Mouse (Mus musculus) lung, embryonic 14.5 days (tissue): ENCODE results near the gene H2-Eb1. TPM values are rescaled to one million over a fixed set of nuclear protein-coding genes. Genes with fewer than 3 reads are reported as not detected.
A peak's percentile ranks its signal among the peaks of the same experiment; 100 is the strongest.

Source experiments
- ATAC-seq: fragments of 200-750 bp; cut with Nextera tagmentation; 2 replicates; pipeline ENCODE4 v1.8.0; 2017; ENCODE audit warnings: mild to moderate bottlenecking, moderate TSS enrichment, moderate library complexity; ENCODE audit not compliant: insufficient read depth
- DNase-seq: peaks from one replicate; pipeline ENCODE4 v3.0.0-alpha.2; 2015
- H3K27ac ChIP-seq: fragments of 300-500 bp; sonication (generic); 2 replicates; pipeline ENCODE4 v1.5.1; 2014; ENCODE audit warnings: low read depth, mild to moderate bottlenecking, moderate library complexity
- H3K27me3 ChIP-seq: fragments of 300-500 bp; sonication (generic); 2 replicates; pipeline ENCODE4 v1.6.1; 2014; ENCODE audit warnings: low read length, control low read depth; ENCODE audit not compliant: insufficient read depth
- H3K36me3 ChIP-seq: fragments of 300-500 bp; sonication (generic); 2 replicates; pipeline ENCODE4 v1.6.1; 2014; ENCODE audit warnings: control low read depth; ENCODE audit not compliant: insufficient read depth
- H3K4me1 ChIP-seq: fragments of 300-500 bp; sonication (generic); 2 replicates; pipeline ENCODE4 v1.6.1; 2014; ENCODE audit warnings: antibody characterized with exemption, control low read depth; ENCODE audit not compliant: insufficient read depth
- H3K4me2 ChIP-seq: fragments of 300-500 bp; sonication (generic); 2 replicates; pipeline ENCODE4 v1.6.1; 2014; ENCODE audit warnings: mild to moderate bottlenecking
- H3K4me3 ChIP-seq: fragments of 300-500 bp; sonication (generic); 2 replicates; pipeline ENCODE4 v1.5.1; 2014; ENCODE audit warnings: low read depth, low read length
- H3K9ac ChIP-seq: fragments of 300-500 bp; sonication (generic); 2 replicates; pipeline ENCODE4 v1.6.1; 2014
- H3K9me3 ChIP-seq: fragments of 300-500 bp; sonication (generic); 2 replicates; pipeline ENCODE4 v1.6.1; 2016; ENCODE audit warnings: low read depth, low read length, control low read depth
- CTCF ChIP-seq: IDR thresholded peaks from 2 replicates; pipeline ENCODE4 v1.5.1; 2016; ENCODE audit warnings: antibody characterized with exemption, low read depth
- WGBS: fragments of 180-500 bp; shearing (Covaris S2); extraction: QIAGEN DNeasy Blood & Tissue Kit; methylation state at CpG from one replicate; pipeline ENCODE4 v1.1.7; 2014; 5-methylcytosine and 5-hydroxymethylcytosine counted together
- polyA plus RNA-seq: library from polyadenylated mRNA; unstranded; fragments of >200 nt; fragmentation: Nextera tagmentation; extraction: Ambion mirVana; gene quantifications from 2 replicates; pipeline ENCODE4 v1.2.1, GENCODE M21; 2014

The H2-Eb1 gene
- polyA plus RNA-seq, 1 experiment from 2014 or later, result 2.3 TPM

DNA sequence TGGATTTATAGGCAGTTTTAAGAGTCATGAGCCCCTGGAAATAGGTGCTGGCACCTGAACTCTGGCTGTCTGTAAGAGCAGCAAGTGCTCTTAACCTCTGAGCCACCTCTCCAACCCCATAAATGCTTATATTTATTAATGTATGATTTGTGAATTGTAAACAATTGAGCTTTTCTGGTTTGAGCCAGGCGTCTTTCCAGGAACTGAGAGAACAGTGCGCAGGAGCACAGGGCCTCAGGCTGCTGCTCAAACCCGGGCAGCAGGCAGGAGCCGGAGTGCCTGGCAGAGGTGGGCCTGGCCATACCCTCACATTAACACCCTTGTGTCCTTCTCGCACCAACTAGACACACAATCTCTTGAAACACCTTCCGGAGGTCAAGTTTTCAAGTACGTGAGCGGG, 5.6 kb upstream of the H2-Eb1 start:
- WGBS, result 75% methylated on average over 8 of the region's 8 CpGs
- Histone ChIP-seq H3K9ac (no peak overlapping the region), H3K4me1 (no peaks in the 10 kb centered on the region), H3K4me2 (no peak overlapping the region), H3K27me3 (no peaks in the 10 kb centered on the region), H3K36me3 (no peaks in the 10 kb centered on the region), H3K9me3 (no peaks in the 10 kb centered on the region), H3K27ac (no peak overlapping the region), H3K4me3 (no peak overlapping the region)
- no peak for ATAC-seq
- DNase-seq, result no peak
- no peak for TF ChIP-seq CTCF

DNA sequence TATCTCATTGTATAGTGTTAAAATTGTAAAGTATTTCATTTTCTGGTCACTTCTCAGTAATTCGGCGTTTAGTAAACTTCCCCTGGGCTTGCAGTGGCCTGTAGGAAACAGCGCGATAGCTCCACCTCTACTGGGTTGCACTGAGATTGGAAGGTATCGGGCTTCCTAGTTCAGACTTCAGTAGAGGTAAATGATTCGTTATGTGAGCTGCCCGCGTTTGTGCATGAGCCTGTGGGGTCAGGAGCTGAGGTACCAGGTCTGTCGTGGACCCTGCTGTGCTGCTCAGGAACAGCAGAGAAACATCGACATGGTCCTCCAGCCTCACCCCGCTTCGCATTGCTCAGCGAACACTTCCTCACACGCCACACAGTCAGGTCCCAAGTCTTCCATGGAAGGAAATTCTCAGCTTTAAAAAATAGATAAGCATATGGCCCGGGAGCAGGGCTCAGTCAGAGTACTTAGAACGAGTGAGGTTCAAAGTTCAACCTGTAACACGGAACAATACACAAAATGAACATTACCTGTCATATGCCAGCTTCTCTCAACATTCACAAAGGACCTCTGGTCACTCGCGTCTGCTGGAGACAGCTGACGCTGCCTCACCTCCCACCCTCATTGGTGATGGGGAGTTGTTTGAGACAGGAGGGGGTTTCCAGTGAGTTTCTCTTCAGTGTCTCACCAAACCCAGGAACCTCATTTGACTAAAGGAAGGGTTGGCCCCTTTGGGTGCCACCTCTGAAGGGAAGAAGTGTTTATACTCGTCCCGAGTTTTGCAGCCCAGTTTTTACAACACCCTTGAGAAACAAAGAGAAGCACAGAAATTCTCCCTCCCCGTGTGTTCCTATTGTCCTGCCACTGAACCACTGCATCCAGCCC, 4.7 kb upstream of the H2-Eb1 start:
- Histone ChIP-seq H3K27ac (no peak overlapping the region), H3K4me3 (no peak overlapping the region), H3K4me2 (no peak overlapping the region), H3K36me3 (no peaks in the 10 kb centered on the region), H3K27me3 (no peaks in the 10 kb centered on the region), H3K9ac (no peak overlapping the region), H3K4me1 (no peaks in the 10 kb centered on the region), H3K9me3 (no peaks in the 10 kb centered on the region)
- WGBS, result 65% methylated on average over 23 of the region's 23 CpGs
- ATAC-seq (no peak), DNase-seq (no peak)
- TF ChIP-seq CTCF, result no peak

DNA sequence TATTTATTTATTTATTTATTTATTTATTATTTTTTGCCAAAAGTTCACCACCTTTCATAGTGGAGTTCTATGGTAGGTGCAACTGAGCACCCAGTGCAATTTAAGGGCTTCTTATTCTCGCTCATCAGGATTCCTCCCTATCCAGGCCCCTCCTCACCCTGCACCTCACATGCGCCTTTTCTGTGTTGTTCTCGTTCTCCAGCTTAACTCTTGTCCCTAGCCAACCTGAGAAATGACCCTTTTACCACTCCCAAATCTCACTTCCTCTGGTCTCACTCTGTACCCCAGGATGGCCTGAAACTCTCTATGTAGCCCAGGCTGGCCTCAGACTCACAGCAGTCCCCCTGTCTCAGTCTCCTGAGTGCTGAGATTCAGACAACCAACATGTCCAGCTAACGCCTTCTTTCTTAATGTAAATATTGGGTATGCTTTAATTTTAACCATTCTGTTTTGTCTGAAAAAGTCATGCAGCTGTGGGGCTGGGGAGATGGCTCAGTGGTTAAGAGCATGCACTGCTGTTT, 3.9 kb upstream of the H2-Eb1 start:
- DNase-seq (no peak), ATAC-seq (no peak)
- Histone ChIP-seq H3K36me3 (no peaks in the 10 kb centered on the region), H3K4me2 (no peak overlapping the region), H3K9me3 (no peaks in the 10 kb centered on the region), H3K4me3 (no peak overlapping the region), H3K4me1 (no peaks in the 10 kb centered on the region), H3K9ac (no peak overlapping the region), H3K27me3 (no peaks in the 10 kb centered on the region), H3K27ac (no peak overlapping the region)
- no peak for TF ChIP-seq CTCF
- 89% methylated on average over 4 of the region's 4 CpGs for WGBS

DNA sequence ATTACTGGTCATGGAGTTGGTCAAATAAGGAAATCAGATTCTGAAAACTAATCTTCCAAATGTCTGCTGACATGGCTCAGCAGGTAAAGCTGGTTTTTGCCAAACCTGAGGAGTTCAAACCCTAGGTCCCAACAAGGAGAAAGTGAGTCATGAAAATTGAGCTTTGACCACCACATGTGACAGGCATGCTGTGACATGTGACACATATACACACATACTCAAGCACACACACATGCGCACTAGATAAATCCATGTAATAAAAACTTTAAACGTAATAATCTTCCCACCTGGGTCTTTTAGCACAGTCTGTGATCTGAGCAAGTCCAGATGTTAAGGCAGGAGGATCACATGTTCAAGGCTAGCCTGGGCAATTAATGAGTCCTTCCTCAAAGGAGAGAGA, 1.9 kb upstream of the H2-Eb1 start:
- no peak overlapping the region for H3K27ac ChIP-seq
- H3K4me3 ChIP-seq, result no peak overlapping the region
- no peaks in the 10 kb centered on the region for H3K36me3 ChIP-seq
- H3K27me3 ChIP-seq, result no peaks in the 10 kb centered on the region
- no peaks in the 10 kb centered on the region for H3K4me1 ChIP-seq
- WGBS, result 81% methylated on average over 2 of the region's 2 CpGs
- no peak for ATAC-seq
- H3K9me3 ChIP-seq, result no peaks in the 10 kb centered on the region
- H3K9ac ChIP-seq, result no peak overlapping the region
- no peak for TF ChIP-seq CTCF
- no peak overlapping the region for H3K4me2 ChIP-seq
- no peak for DNase-seq

DNA sequence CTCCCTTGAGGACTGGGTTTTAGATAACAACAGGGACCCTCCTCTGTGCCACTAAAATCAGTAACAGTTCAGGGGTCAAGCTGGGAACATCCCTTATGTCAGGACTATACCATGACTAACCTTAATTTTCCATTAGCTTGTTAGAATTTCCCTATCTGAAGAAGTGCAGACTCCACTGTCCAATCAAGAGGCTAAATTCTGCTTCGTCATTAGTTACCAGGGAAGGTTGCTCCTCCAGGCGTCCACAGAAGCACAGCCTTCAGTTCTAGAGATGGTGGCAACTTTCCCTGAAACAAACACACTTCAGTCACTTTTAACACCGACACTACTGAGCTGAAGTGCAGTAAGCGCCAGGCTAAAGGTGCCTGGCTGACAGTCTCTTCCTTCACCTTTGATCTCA, 916 bp upstream of the H2-Eb1 start:
- Histone ChIP-seq H3K4me3 (no peak overlapping the region), H3K36me3 (no peaks in the 10 kb centered on the region), H3K4me2 (no peak overlapping the region), H3K4me1 (no peaks in the 10 kb centered on the region), H3K27me3 (no peaks in the 10 kb centered on the region), H3K9ac (no peak overlapping the region), H3K27ac (no peak overlapping the region), H3K9me3 (no peaks in the 10 kb centered on the region)
- no peak for TF ChIP-seq CTCF
- ATAC-seq (peak; percentile 60; the same call in 1 of the 2 replicates), DNase-seq (peak; percentile 86)
- WGBS, result 10% methylated on average over 4 of the region's 4 CpGs

DNA sequence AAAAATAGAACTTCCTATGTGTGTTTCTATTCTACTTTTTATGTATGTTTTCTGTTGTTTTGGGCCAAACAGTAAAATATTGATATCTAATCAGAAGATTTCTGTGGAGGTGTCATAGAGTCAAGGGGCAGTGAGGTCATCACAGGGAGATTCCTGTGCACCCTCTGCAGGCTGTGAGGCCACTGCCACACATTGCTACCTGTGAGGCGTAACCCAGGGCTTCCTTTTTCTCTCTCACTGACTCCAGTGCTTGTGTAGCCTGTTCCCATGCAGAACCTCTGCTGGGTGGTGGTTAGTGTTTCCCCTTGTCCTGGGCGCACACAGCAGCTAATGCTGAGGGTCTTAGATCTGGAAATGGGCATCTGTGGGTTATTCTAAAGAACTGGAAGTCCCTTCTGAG, 740 bp downstream of the H2-Eb1 start:
- Histone ChIP-seq H3K4me2 (no peak overlapping the region), H3K27me3 (no peaks in the 10 kb centered on the region), H3K4me3 (no peak overlapping the region), H3K36me3 (no peaks in the 10 kb centered on the region), H3K9ac (no peak overlapping the region), H3K27ac (no peak overlapping the region), H3K4me1 (no peaks in the 10 kb centered on the region), H3K9me3 (no peaks in the 10 kb centered on the region)
- no peak for DNase-seq
- ATAC-seq, result no peak
- TF ChIP-seq CTCF, result no peak
- WGBS, result 80% methylated on average over 2 of the region's 2 CpGs

DNA sequence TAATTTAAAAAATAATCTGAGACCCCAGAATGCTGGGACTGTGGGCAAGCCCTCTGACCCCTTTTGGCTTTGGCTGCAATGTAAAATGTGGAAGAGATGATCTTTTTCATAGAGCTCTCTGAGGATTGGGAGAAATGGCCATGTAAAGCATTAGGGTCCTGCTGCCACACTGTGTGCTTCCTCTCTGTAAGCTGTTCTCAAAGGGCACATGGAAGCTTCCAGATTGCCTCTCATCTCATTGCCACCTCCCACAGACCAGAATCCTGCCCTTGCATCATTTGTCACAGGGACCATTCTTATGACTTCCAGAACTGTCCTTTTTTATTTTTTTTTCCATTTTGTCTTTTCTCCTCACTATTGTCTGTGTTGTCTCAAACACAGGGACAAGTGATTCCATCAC, 1.5 kb downstream of the H2-Eb1 start:
- Histone ChIP-seq H3K4me3 (no peak overlapping the region), H3K27me3 (no peaks in the 10 kb centered on the region), H3K27ac (no peak overlapping the region), H3K4me1 (no peaks in the 10 kb centered on the region), H3K9ac (no peak overlapping the region), H3K36me3 (no peaks in the 10 kb centered on the region), H3K9me3 (no peaks in the 10 kb centered on the region), H3K4me2 (no peak overlapping the region)
- ATAC-seq, result no peak
- no peak for DNase-seq
- TF ChIP-seq CTCF, result no peak
